Mouse (Mus musculus) heart, adult 2 months (tissue): Measurements from ENCODE around the gene Stat3. TPM values are rescaled to one million over a fixed set of nuclear protein-coding genes. Genes with fewer than 3 reads are reported as not detected.
A peak's percentile ranks its signal among the peaks of the same experiment; 100 is the strongest.

Source experiments
- DNase-seq, 2 experiments: peaks; one replicate each; pipeline ENCODE4 v3.0.0; 2021
- H3K27ac ChIP-seq: fragments of 200-600 bp; 2 replicates; pipeline ENCODE4 v1.8.1; 2022
- H3K27me3 ChIP-seq: fragments of 200-500 bp; 2 replicates; pipeline ENCODE4 v1.6.1; 2012; ENCODE audit warnings: mild to moderate bottlenecking, low read length, inconsistent platforms, mixed read lengths; ENCODE audit not compliant: control insufficient read depth, insufficient read depth
- H3K36me3 ChIP-seq: fragments of 200-500 bp; 2 replicates; pipeline ENCODE4 v1.6.1; 2012; ENCODE audit warnings: low read length, inconsistent platforms; ENCODE audit not compliant: control insufficient read depth, insufficient read depth
- H3K4me1 ChIP-seq: fragments of 200-500 bp; 2 replicates; pipeline ENCODE4 v1.6.1; 2011; ENCODE audit warnings: low read length; ENCODE audit not compliant: control insufficient read depth, insufficient read depth
- H3K4me3 ChIP-seq: fragments of 200-600 bp; 2 replicates; pipeline ENCODE4 v1.8.1; 2022
- H3K79me2 ChIP-seq: fragments of 200-500 bp; replicated peaks from 2 replicates; pipeline ENCODE4 v1.6.1; 2012; ENCODE audit warnings: mild to moderate bottlenecking, inconsistent platforms, low read length, moderate library complexity, mixed read lengths; ENCODE audit not compliant: control insufficient read depth, insufficient read depth
- H3K9ac ChIP-seq: fragments of 200-500 bp; 2 replicates; pipeline ENCODE4 v1.6.1; 2012; ENCODE audit warnings: low read depth, mild to moderate bottlenecking, control low read depth, inconsistent platforms, low read length, mixed read lengths
- CTCF ChIP-seq: fragments of 200-600 bp; IDR thresholded peaks from 2 replicates; pipeline ENCODE4 v1.8.1; 2022; ENCODE audit warnings: antibody characterized with exemption, mild to moderate bottlenecking, moderate library complexity
- EP300 ChIP-seq: fragments of 200-500 bp; IDR thresholded peaks from 2 replicates; pipeline ENCODE4 v1.6.1; 2011; ENCODE audit warnings: low read depth, low read length, control low read depth; ENCODE audit not compliant: insufficient read depth
- POLR2A ChIP-seq: fragments of 200-500 bp; IDR thresholded peaks from 2 replicates; pipeline ENCODE4 v1.6.1; 2011; ENCODE audit warnings: mild to moderate bottlenecking, low read depth, low read length, control low read depth; ENCODE audit not compliant: insufficient read depth
- WGBS: fragments of 180-500 bp; shearing (Covaris S2); methylation state at CpG from one replicate; pipeline ENCODE4 v1.1.7; 2018; 5-methylcytosine and 5-hydroxymethylcytosine counted together
- intact Hi-C: fragments of 180-260 bp; cut with DNase I; formaldehyde crosslinking; loops from one replicate; pipeline ENCODE4 v1.15.1; 2025
- polyA plus RNA-seq: library from polyadenylated mRNA; depleted of rRNA; stranded (reverse); fragments of >200 nt; gene quantifications from 2 replicates; pipeline ENCODE4 v1.2.3, GENCODE M21; 2012
- total RNA-seq, 2 experiments: library from RNA; stranded (reverse); gene quantifications; 2 replicates each; pipeline ENCODE4 v1.2.3; 2021

Gene Stat3
- total and polyA plus RNA-seq, 3 experiments: 85.8 to 94.7 (median 93.0) TPM

- WGBS: 81% methylated on average over 4 of the region's 4 CpGs
- no peak for TF ChIP-seq POLR2A
- no peak for TF ChIP-seq EP300
- TF ChIP-seq CTCF: no peak
- peaks cover 8% of the 10 kb centered on the region for H3K79me2 ChIP-seq
- H3K27ac ChIP-seq: no peak overlapping the region
- DNase-seq: no peak
- intact Hi-C loops: no loop called here
- no peak overlapping the region for H3K4me3 ChIP-seq
- no peak overlapping the region for H3K9ac ChIP-seq
- H3K4me1 ChIP-seq: peaks cover 12% of the 10 kb centered on the region
- no peaks in the 10 kb centered on the region for H3K27me3 ChIP-seq
- peaks cover 11% of the 10 kb centered on the region for H3K36me3 ChIP-seq
Measured at GRCm38 (mm10) chr11:100916432-100916971, 22.8 kb downstream of the Stat3 start.

- DNase-seq: no peak
- Histone ChIP-seq H3K27me3 (no peaks in the 10 kb centered on the region), H3K4me3 (no peak overlapping the region), H3K79me2 (peaks cover 7% of the 10 kb centered on the region), H3K27ac (no peak overlapping the region), H3K9ac (no peak overlapping the region), H3K36me3 (peaks cover 11% of the 10 kb centered on the region), H3K4me1 (peaks cover 12% of the 10 kb centered on the region)
- TF ChIP-seq POLR2A (no peak), EP300 (no peak), CTCF (no peak)
- 49% methylated on average over 3 of the region's 3 CpGs for WGBS
- intact Hi-C loops: no loop called here
Measured at GRCm38 (mm10) chr11:100915063-100915462, 24.3 kb downstream of the Stat3 start.

- Histone ChIP-seq H3K9ac (no peak overlapping the region), H3K36me3 (peaks cover 11% of the 10 kb centered on the region), H3K4me3 (no peak overlapping the region), H3K4me1 (peaks cover 12% of the 10 kb centered on the region), H3K79me2 (peaks cover 7% of the 10 kb centered on the region), H3K27me3 (no peaks in the 10 kb centered on the region), H3K27ac (no peak overlapping the region)
- TF ChIP-seq EP300: no peak
- no peak for TF ChIP-seq POLR2A
- TF ChIP-seq CTCF: no peak
- intact Hi-C loops: no loop called here
- DNase-seq: no peak
- 45% methylated on average over 5 of the region's 5 CpGs for WGBS
Measured at GRCm38 (mm10) chr11:100914415-100914814, 24.9 kb downstream of the Stat3 start.

- intact Hi-C loops: no loop called here
- no peak for DNase-seq
- peak overlapping the region; percentile 79 for H3K27ac ChIP-seq
- no peak overlapping the region for H3K4me3 ChIP-seq
- peaks cover 11% of the 10 kb centered on the region for H3K36me3 ChIP-seq
- peaks cover 12% of the 10 kb centered on the region for H3K4me1 ChIP-seq
- no peaks in the 10 kb centered on the region for H3K27me3 ChIP-seq
- WGBS: 21% methylated on average over 17 of the region's 17 CpGs
- peaks cover 5% of the 10 kb centered on the region for H3K79me2 ChIP-seq
- TF ChIP-seq CTCF (0 out of 2 replicates have a peak, but pooled peaks have one; percentile 7), EP300 (no peak)
- peak overlapping the region; percentile 51; the same call in 1 of the 2 replicates for H3K9ac ChIP-seq
Measured at GRCm38 (mm10) chr11:100912401-100913155, 26.8 kb downstream of the Stat3 start.

GRCm38 (mm10) chr11:100908567-100908966 lies 30.8 kb downstream of the Stat3 start:
- WGBS: 86% methylated on average over 9 of the region's 9 CpGs
- peaks cover 6% of the 10 kb centered on the region for H3K36me3 ChIP-seq

GRCm38 (mm10) chr11:100908112-100908511 lies 31.2 kb downstream of the Stat3 start:
- 67% methylated on average over 2 of the region's 2 CpGs for WGBS

More at GRCm38 (mm10) chr11:100908567-100908966, 30.8 kb downstream of the Stat3 start:
- DNase-seq: no peak
- TF ChIP-seq CTCF (no peak), POLR2A (no peak), EP300 (no peak)
- intact Hi-C loops: no loop called here
- no peaks in the 10 kb centered on the region for H3K27me3 ChIP-seq
- no peak overlapping the region for H3K4me3 ChIP-seq
- H3K27ac ChIP-seq: no peak overlapping the region
- H3K9ac ChIP-seq: no peak overlapping the region
- H3K4me1 ChIP-seq: peaks cover 8% of the 10 kb centered on the region
- H3K79me2 ChIP-seq: peaks cover 3% of the 10 kb centered on the region

More at GRCm38 (mm10) chr11:100908112-100908511, 31.2 kb downstream of the Stat3 start:
- no peak overlapping the region for H3K9ac ChIP-seq
- H3K4me1 ChIP-seq: peaks cover 5% of the 10 kb centered on the region
- H3K27ac ChIP-seq: no peak overlapping the region
- peaks cover 3% of the 10 kb centered on the region for H3K36me3 ChIP-seq
- H3K27me3 ChIP-seq: no peaks in the 10 kb centered on the region
- H3K4me3 ChIP-seq: no peak overlapping the region
- DNase-seq: no peak
- no peak for TF ChIP-seq EP300
- TF ChIP-seq POLR2A: no peak
- no peak for TF ChIP-seq CTCF
- H3K79me2 ChIP-seq: peaks cover 3% of the 10 kb centered on the region
- intact Hi-C loops: no loop called here
